Mouse (Mus musculus): Measurements from ENCODE around the gene Mcmbp. TPM values are rescaled to one million over a fixed set of nuclear protein-coding genes. Genes with fewer than 3 reads are reported as not detected.
A peak's percentile ranks its signal among the peaks of the same experiment; 100 is the strongest.

Mcmbp gene
- total and polyA plus RNA-seq, 3 experiments, result 44.6 to 91.1 TPM; not detected in 1

- peak; percentile 87 for DNase-seq (ENCODE audit: low read depth, low spot score)
- H3K9me3 ChIP-seq (replicated peaks; ENCODE audit: insufficient read depth, low read length), result no peaks in the 10 kb centered on the region
- H3K36me3 ChIP-seq (ENCODE audit: control insufficient read depth in 1 of 2, insufficient read depth in 2 of 2, low read length in 2 of 2), result peaks cover 0 to 1% of the 10 kb centered on the region in 2 experiments; a peak in 2 of 4 replicates
- no peak overlapping the region for H3K4me3 ChIP-seq (ENCODE audit: control insufficient read depth in 1 of 2, insufficient read depth in 1 of 2, low read depth in 2 of 2, low read length in 2 of 2)
- no peaks in the 10 kb centered on the region for H3K27me3 ChIP-seq (ENCODE audit: control insufficient read depth in 1 of 2, insufficient read depth in 2 of 2, low read length in 2 of 2)
- H3K27ac ChIP-seq (ENCODE audit: control insufficient read depth, low read depth, low read length), result no peak overlapping the region
- peak overlapping the region; percentile 44 for H3K9ac ChIP-seq (ENCODE audit: control insufficient read depth, low read depth, low read length, poor library complexity, severe bottlenecking)
- H3K79me2 ChIP-seq (ENCODE audit: control insufficient read depth, insufficient read depth, low read length, poor library complexity), result no peaks in the 10 kb centered on the region
- no peaks in the 10 kb centered on the region for H3K4me1 ChIP-seq (ENCODE audit: control insufficient read depth in 1 of 2, insufficient read depth in 2 of 2, low read length in 2 of 2)
- TF ChIP-seq USF1 (IDR thresholded peaks at IDR 0.05; ENCODE audit: low read depth, low read length) (no peak), POLR2AphosphoS2 (IDR thresholded peaks at IDR 0.05; ENCODE audit: low read length) (no peak), ZC3H11A (IDR thresholded peaks at IDR 0.05; ENCODE audit: low read depth, low read length) (peak; percentile 97), CHD2 (IDR thresholded peaks at IDR 0.05; ENCODE audit: low read length) (no peak), ELF1 (IDR thresholded peaks at IDR 0.05; ENCODE audit: low read depth, low read length) (no peak), E2F4 (IDR thresholded peaks at IDR 0.05; ENCODE audit: borderline replicate concordance, low read depth, low read length) (no peak), ZKSCAN1 (IDR thresholded peaks at IDR 0.05; ENCODE audit: low read depth, low read length) (no peak), USF2 (IDR thresholded peaks at IDR 0.05; ENCODE audit: borderline replicate concordance in 1 of 2, insufficient read depth in 1 of 2, low read depth in 1 of 2, low read length in 2 of 2) (no peak), KAT2A (conservative IDR thresholded peaks at IDR 0.05; ENCODE audit: low read depth, low read length) (no peak), MXI1 (IDR thresholded peaks at IDR 0.05; ENCODE audit: low read depth, low read length) (peak; percentile 83), MAFK (IDR thresholded peaks at IDR 0.05; ENCODE audit: borderline replicate concordance, low read depth, low read length) (no peak), RCOR1 (IDR thresholded peaks at IDR 0.05; ENCODE audit: low read depth, low read length) (no peak), MYB (IDR thresholded peaks at IDR 0.05; ENCODE audit: low read depth, low read length) (no peak), ETS1 (IDR thresholded peaks at IDR 0.05; ENCODE audit: low read depth, low read length) (no peak), GABPA (IDR thresholded peaks at IDR 0.05; ENCODE audit: low read depth, low read length) (no peak), UBTF (IDR thresholded peaks at IDR 0.05; ENCODE audit: borderline replicate concordance, insufficient read depth, low read depth, low read length) (no peak), SMC3 (IDR thresholded peaks at IDR 0.05; ENCODE audit: low read depth, low read length) (peak; percentile 96), HCFC1 (IDR thresholded peaks at IDR 0.05; ENCODE audit: low read depth, low read length) (no peak), ZMIZ1 (IDR thresholded peaks at IDR 0.05; ENCODE audit: low read depth, low read length) (peak; percentile 20; the same call in 1 of the 2 replicates), MYC (IDR thresholded peaks at IDR 0.05; ENCODE audit: low read depth, low read length) (peak; percentile 92; the same call in 1 of the 2 replicates), NELFE (IDR thresholded peaks at IDR 0.05; ENCODE audit: low read depth, low read length) (no peak), CTCF (IDR thresholded peaks at IDR 0.05 in 2 of 3, conservative IDR thresholded peaks at IDR 0.05 in 1 of 3; ENCODE audit: control insufficient read depth in 1 of 3, insufficient read depth in 1 of 3, low read depth in 2 of 3, low read length in 3 of 3, poor library complexity in 1 of 3, severe bottlenecking in 1 of 3) (peak; percentile 80 to 97 (median 90)), JUND (IDR thresholded peaks at IDR 0.05; ENCODE audit: low read depth, low read length) (no peak), BHLHE40 (IDR thresholded peaks at IDR 0.05; ENCODE audit: borderline replicate concordance, low read depth, low read length) (peak; percentile 92), RAD21 (IDR thresholded peaks at IDR 0.05; ENCODE audit: low read depth, low read length) (peak; percentile 99), NRF1 (IDR thresholded peaks at IDR 0.05; ENCODE audit: insufficient read depth, low read depth, low read length, poor library complexity, severe bottlenecking) (no peak), TAL1 (IDR thresholded peaks at IDR 0.05; ENCODE audit: low read length) (no peak), POLR2A (IDR thresholded peaks at IDR 0.05; ENCODE audit: control insufficient read depth in 1 of 2, insufficient read depth in 1 of 2, low read depth in 1 of 2, low read length in 2 of 2, poor library complexity in 1 of 2) (no peak; a peak in 1 of 4 replicates), ZNF384 (IDR thresholded peaks at IDR 0.05; ENCODE audit: low read depth, low read length) (no peak), TBP (IDR thresholded peaks at IDR 0.05; ENCODE audit: low read depth, low read length) (no peak), MAZ (IDR thresholded peaks at IDR 0.05; ENCODE audit: low read depth, low read length) (peak; percentile 27; the same call in 1 of the 2 replicates), CHD1 (IDR thresholded peaks at IDR 0.05; ENCODE audit: low read depth, low read length) (no peak), MEF2A (IDR thresholded peaks at IDR 0.05; ENCODE audit: extremely low read depth, insufficient replicate concordance, low read depth, low read length, poor library complexity, severe bottlenecking) (no peak), EP300 (IDR thresholded peaks at IDR 0.05; ENCODE audit: low read depth in 1 of 2, low read length in 2 of 2) (no peak), TCF12 (IDR thresholded peaks at IDR 0.05; ENCODE audit: low read depth, low read length) (no peak), POLR2AphosphoS5 (IDR thresholded peaks at IDR 0.05; ENCODE audit: borderline replicate concordance, low read depth, low read length) (no peak), GATA1 (IDR thresholded peaks at IDR 0.05; ENCODE audit: low read depth, low read length) (no peak), SIN3A (IDR thresholded peaks at IDR 0.05; ENCODE audit: low read length) (peak; percentile 74)
Observed at GRCm38 (mm10) chr7:128690070-128690469, 50.2 kb downstream of the Mcmbp start.
